Mouse (Mus musculus): ENCODE results near the gene Rassf1. TPM values are rescaled to one million over a fixed set of nuclear protein-coding genes. Genes with fewer than 3 reads are reported as not detected.

Rassf1 gene
- total and polyA plus RNA-seq, 3 experiments = 11.6 to 17.7 (median 15.3) TPM

DNA sequence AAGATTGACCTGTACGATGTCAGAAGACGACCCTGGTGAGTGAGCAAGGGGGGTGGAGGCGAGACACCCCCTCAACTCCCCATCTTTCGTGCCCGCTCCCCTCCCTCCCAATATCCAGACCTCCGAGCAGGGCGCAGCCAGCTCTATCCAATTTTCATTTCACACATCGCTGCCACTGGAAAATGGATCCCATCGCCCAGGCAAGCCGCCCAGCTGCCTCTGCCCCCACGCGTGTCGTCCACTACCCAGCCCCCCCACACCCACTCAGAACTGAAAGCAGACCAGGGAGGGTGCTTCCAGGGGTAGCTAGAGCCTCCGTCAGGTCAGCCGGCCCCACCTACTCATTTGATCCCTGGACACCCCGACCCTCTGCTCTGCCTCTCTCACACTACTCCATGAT, 39.0 kb upstream of the Rassf1 start:
- Histone ChIP-seq H3K9me3 (replicated peaks; ENCODE audit: low read length) (no peaks in the 10 kb centered on the region), H3K4me3 (replicated peaks in 1 of 3; ENCODE audit: low read depth in 2 of 3, low read length in 2 of 3, poor library complexity in 1 of 3) (no peak overlapping the region), H3K4me1 (ENCODE audit: control insufficient read depth in 1 of 2, insufficient read depth in 2 of 2) (no peaks in the 10 kb centered on the region), H3K9ac (ENCODE audit: insufficient read depth, low read depth) (no peak overlapping the region), H3K27me3 (replicated peaks) (peaks cover 87% of the 10 kb centered on the region), H3K27ac (ENCODE audit: insufficient read depth, low read depth) (no peak overlapping the region), H3K4me2 (ENCODE audit: insufficient read depth, low read depth, poor library complexity, severe bottlenecking) (no peak overlapping the region), H3K36me3 (replicated peaks in 1 of 2; ENCODE audit: control insufficient read depth in 1 of 2, insufficient read depth in 1 of 2, low read length in 1 of 2) (no peaks in the 10 kb centered on the region), H3K79me2 (replicated peaks; ENCODE audit: control insufficient read depth, extremely low read depth, insufficient read depth, poor library complexity, severe bottlenecking) (no peaks in the 10 kb centered on the region)
- no peak for DNase-seq (ENCODE audit: extremely low read depth)
- dilution Hi-C loops (cut with MboI; ENCODE audit: extremely low pct_ligation_motif_present, extremely low pct_unique_long_range_greater_than_20kb, low sequenced_read_pairs) = no loop called here
- in situ Hi-C loops (cut with MboI; ENCODE audit: low pct_ligation_motif_present, low pct_unique_long_range_greater_than_20kb, low sequenced_read_pairs) = loop anchor here (5.0 kb wide), 1 partner anchor 145 kb away; no protein-coding TSS in a partner anchor
- TF ChIP-seq MXI1 (IDR thresholded peaks at IDR 0.05; ENCODE audit: low read depth, low read length) = no peak
- no peak for TF ChIP-seq IRF4 (IDR thresholded peaks at IDR 0.05; ENCODE audit: low read depth, low read length)
- TF ChIP-seq MYC (IDR thresholded peaks at IDR 0.05; ENCODE audit: low read depth, low read length) = no peak
- TF ChIP-seq JUND (conservative IDR thresholded peaks at IDR 0.05; ENCODE audit: low read depth, low read length) = no peak

DNA sequence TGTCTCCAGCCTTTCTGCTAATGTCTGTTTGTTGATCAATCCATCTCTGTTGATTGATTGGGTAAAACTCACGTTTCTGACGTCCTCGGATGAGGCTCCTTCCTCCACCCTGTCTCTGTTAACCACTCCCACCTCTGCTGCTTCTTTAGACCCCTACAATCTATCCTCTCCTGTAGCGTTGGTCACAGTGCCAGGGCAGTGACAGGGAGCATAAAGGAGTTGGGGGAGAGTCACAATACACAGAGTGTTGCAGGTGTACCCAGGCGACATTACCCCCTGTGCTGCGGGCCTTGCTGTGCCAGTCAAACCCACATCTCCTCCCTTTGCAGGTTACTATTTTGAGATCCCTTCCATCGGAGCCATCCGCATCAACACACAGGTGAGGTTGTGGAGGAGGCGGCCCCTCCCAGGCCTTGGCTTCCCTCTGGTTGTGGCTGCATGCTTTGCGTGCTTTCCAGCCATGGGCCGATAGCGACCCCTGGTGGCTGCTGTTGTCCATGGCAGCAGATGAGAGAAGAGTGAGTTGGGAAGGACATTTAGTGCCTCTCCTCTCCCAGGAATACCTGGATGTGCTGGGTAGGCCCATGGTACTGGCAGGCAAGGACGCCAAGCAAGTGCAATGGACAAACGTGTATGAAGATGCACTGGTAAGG, 36.9 kb upstream of the Rassf1 start:
- Histone ChIP-seq H3K4me2 (ENCODE audit: insufficient read depth, low read depth, poor library complexity, severe bottlenecking) (no peak overlapping the region), H3K27ac (ENCODE audit: insufficient read depth, low read depth) (no peak overlapping the region), H3K9me3 (replicated peaks; ENCODE audit: low read length) (no peaks in the 10 kb centered on the region), H3K4me1 (ENCODE audit: control insufficient read depth in 1 of 2, insufficient read depth in 2 of 2) (0 out of 4 replicates have a peak, but pooled peaks cover 0 to 3% of the 10 kb centered on the region in 2 experiments), H3K36me3 (replicated peaks in 1 of 2; ENCODE audit: control insufficient read depth in 1 of 2, insufficient read depth in 1 of 2, low read length in 1 of 2) (no peaks in the 10 kb centered on the region), H3K27me3 (replicated peaks) (peaks cover 81% of the 10 kb centered on the region), H3K9ac (ENCODE audit: insufficient read depth, low read depth) (no peak overlapping the region), H3K4me3 (replicated peaks in 1 of 3; ENCODE audit: low read depth in 2 of 3, low read length in 2 of 3, poor library complexity in 1 of 3) (no peak overlapping the region), H3K79me2 (replicated peaks; ENCODE audit: control insufficient read depth, extremely low read depth, insufficient read depth, poor library complexity, severe bottlenecking) (no peaks in the 10 kb centered on the region)
- TF ChIP-seq TCF12 (IDR thresholded peaks at IDR 0.05; ENCODE audit: low read depth, low read length) (no peak), SMC3 (IDR thresholded peaks at IDR 0.05; ENCODE audit: low read depth, low read length) (peak; percentile 89), TBP (conservative IDR thresholded peaks at IDR 0.05; ENCODE audit: low read depth, low read length) (no peak), MAZ (IDR thresholded peaks at IDR 0.05; ENCODE audit: low read depth, low read length) (0 out of 2 replicates have a peak, but pooled peaks have one; percentile 30), RAD21 (IDR thresholded peaks at IDR 0.05; ENCODE audit: low read depth, low read length) (peak; percentile 98), ZNF384 (IDR thresholded peaks at IDR 0.05; ENCODE audit: low read depth, low read length) (no peak), NELFE (IDR thresholded peaks at IDR 0.05; ENCODE audit: low read depth, low read length) (0 out of 2 replicates have a peak, but pooled peaks have one; percentile 41), KAT2A (IDR thresholded peaks at IDR 0.05; ENCODE audit: insufficient replicate concordance, low read length) (no peak), MAFK (IDR thresholded peaks at IDR 0.05; ENCODE audit: insufficient replicate concordance, low read length) (no peak), JUN (IDR thresholded peaks at IDR 0.05; ENCODE audit: insufficient read depth, low read depth, low read length) (no peak), CTCF (conservative IDR thresholded peaks at IDR 0.05 in 1 of 2, IDR thresholded peaks at IDR 0.05 in 1 of 2; ENCODE audit: low read depth in 2 of 2, low read length in 2 of 2) (peak; percentile 95 to 98), E2F4 (IDR thresholded peaks at IDR 0.05; ENCODE audit: insufficient replicate concordance, low read depth, low read length) (no peak), ELF1 (IDR thresholded peaks at IDR 0.05; ENCODE audit: low read depth, low read length) (0 out of 2 replicates have a peak, but pooled peaks have one; percentile 10), ZC3H11A (IDR thresholded peaks at IDR 0.05; ENCODE audit: low read depth, low read length) (peak; percentile 29; the same call in 1 of the 2 replicates), CHD2 (IDR thresholded peaks at IDR 0.05; ENCODE audit: low read length) (no peak), HCFC1 (IDR thresholded peaks at IDR 0.05; ENCODE audit: low read depth, low read length) (no peak), IRF4 (IDR thresholded peaks at IDR 0.05; ENCODE audit: low read depth, low read length) (0 out of 2 replicates have a peak, but pooled peaks have one; percentile 30), POLR2AphosphoS2 (IDR thresholded peaks at IDR 0.05; ENCODE audit: low read depth, low read length) (no peak), MAX (IDR thresholded peaks at IDR 0.05; ENCODE audit: low read length) (peak; percentile 25; the same call in 1 of the 2 replicates), CHD1 (IDR thresholded peaks at IDR 0.05; ENCODE audit: low read depth, low read length) (no peak), GABPA (IDR thresholded peaks at IDR 0.05; ENCODE audit: insufficient replicate concordance, low read depth, low read length) (no peak), EP300 (IDR thresholded peaks at IDR 0.05; ENCODE audit: low read length) (no peak), MEF2A (IDR thresholded peaks at IDR 0.05; ENCODE audit: borderline replicate concordance, low read depth, low read length) (0 out of 2 replicates have a peak, but pooled peaks have one; percentile 20)
- in situ Hi-C loops (cut with MboI; ENCODE audit: low pct_ligation_motif_present, low pct_unique_long_range_greater_than_20kb, low sequenced_read_pairs) = loop anchor here (5.0 kb wide), 1 partner anchor 147 kb away; no protein-coding TSS in a partner anchor
- peak; percentile 65 for DNase-seq (ENCODE audit: extremely low read depth)
- dilution Hi-C loops (cut with MboI; ENCODE audit: extremely low pct_ligation_motif_present, extremely low pct_unique_long_range_greater_than_20kb, low sequenced_read_pairs) = no loop called here
